Comparison of ENCODE assay signal across 32 mouse cellular contexts in genomic region chr1:16021616-16022015, GRCm38 (mm10).
"Had no signal": no experiment of that assay in that cellular context is flagged by ENCODE, and none has a peak within 500 bp of the region (broad histone marks: within the 10 kb centered on the region; RNA-seq: fewer than 3 reads in every experiment).

No protein-coding gene starts in this region.

- H3K4me2 ChIP-seq: limb, embryonic 12.5 days; limb, embryonic 13.5 days; limb, embryonic 15.5 days; liver, embryonic 11.5 days; liver, embryonic 12.5 days; liver, embryonic 13.5 days; liver, embryonic 15.5 days; lung, embryonic 14.5 days; lung, embryonic 15.5 days; midbrain, embryonic 11.5 days; midbrain, embryonic 12.5 days; midbrain, embryonic 13.5 days; midbrain, embryonic 15.5 days; neural tube, embryonic 12.5 days; neural tube, embryonic 13.5 days had no signal

- H3K27me3 ChIP-seq: limb, embryonic 12.5 days; limb, embryonic 13.5 days; limb, embryonic 15.5 days; liver, embryonic 12.5 days; liver, embryonic 13.5 days; liver, embryonic 15.5 days; lung, embryonic 15.5 days; megakaryocyte, embryonic 14.5 days; midbrain, embryonic 12.5 days; midbrain, embryonic 13.5 days; midbrain, embryonic 15.5 days; neural tube, embryonic 12.5 days; neural tube, embryonic 13.5 days had no signal

- H3K4me1 ChIP-seq: limb, embryonic 10.5 days; limb, embryonic 12.5 days; limb, embryonic 13.5 days; limb, embryonic 15.5 days; liver, embryonic 12.5 days; liver, embryonic 13.5 days; liver, embryonic 15.5 days; lung, embryonic 15.5 days; megakaryocyte, embryonic 14.5 days; midbrain, embryonic 10.5 days; midbrain, embryonic 12.5 days; midbrain, embryonic 13.5 days; midbrain, embryonic 15.5 days; neural tube, embryonic 12.5 days; neural tube, embryonic 13.5 days had no signal

- ATAC-seq: liver, embryonic 12.5 days; liver, postnatal 0 days; lung, postnatal 0 days; midbrain, embryonic 13.5 days; midbrain, embryonic 15.5 days; midbrain, embryonic 16.5 days had no signal

- H3K4me3 ChIP-seq: limb, embryonic 10.5 days; limb, embryonic 12.5 days; limb, embryonic 13.5 days; limb, embryonic 15.5 days; liver, embryonic 12.5 days; liver, embryonic 13.5 days; liver, embryonic 15.5 days; lung, embryonic 15.5 days; megakaryocyte, embryonic 14.5 days; midbrain, embryonic 10.5 days; midbrain, embryonic 12.5 days; midbrain, embryonic 13.5 days; midbrain, embryonic 15.5 days; myocyte; neural tube, embryonic 12.5 days; neural tube, embryonic 13.5 days had no signal

- H3K36me3 ChIP-seq: limb, embryonic 10.5 days; limb, embryonic 12.5 days; limb, embryonic 13.5 days; limb, embryonic 15.5 days; liver, embryonic 12.5 days; liver, embryonic 13.5 days; liver, embryonic 15.5 days; lung, embryonic 15.5 days; midbrain, embryonic 10.5 days; midbrain, embryonic 12.5 days; midbrain, embryonic 13.5 days; midbrain, embryonic 15.5 days; neural tube, embryonic 12.5 days; neural tube, embryonic 13.5 days had no signal

- H3K9me3 ChIP-seq: limb, embryonic 10.5 days; limb, embryonic 12.5 days; limb, embryonic 13.5 days; limb, embryonic 15.5 days; liver, embryonic 12.5 days; liver, embryonic 13.5 days; liver, embryonic 15.5 days; lung, embryonic 15.5 days; midbrain, embryonic 10.5 days; midbrain, embryonic 12.5 days; midbrain, embryonic 13.5 days; midbrain, embryonic 15.5 days; neural tube, embryonic 12.5 days; neural tube, embryonic 13.5 days had no signal

- H3K9ac ChIP-seq: limb, embryonic 12.5 days; limb, embryonic 13.5 days; limb, embryonic 15.5 days; liver, embryonic 12.5 days; liver, embryonic 13.5 days; liver, embryonic 14.5 days; liver, embryonic 15.5 days; liver, postnatal 0 days; lung, embryonic 14.5 days; lung, embryonic 15.5 days; midbrain, embryonic 12.5 days; midbrain, embryonic 13.5 days; midbrain, embryonic 15.5 days; neural tube, embryonic 12.5 days; neural tube, embryonic 13.5 days had no signal

- H3K27ac ChIP-seq: limb, embryonic 10.5 days; limb, embryonic 12.5 days; limb, embryonic 13.5 days; limb, embryonic 15.5 days; liver, embryonic 12.5 days; liver, embryonic 13.5 days; liver, embryonic 14.5 days; liver, embryonic 15.5 days; lung, embryonic 15.5 days; macrophage; midbrain, embryonic 10.5 days; midbrain, embryonic 12.5 days; midbrain, embryonic 13.5 days; midbrain, embryonic 15.5 days; neural tube, embryonic 12.5 days; neural tube, embryonic 13.5 days had no signal

- DNase-seq: left cerebral cortex, postnatal 4 days; liver; liver, embryonic 13.5 days; liver, postnatal 0 days; lung, adult 18-20 months; lung, embryonic 14.5 days; lung, postnatal 10 days; lung, postnatal 14 days; lung, postnatal 36 days; lung, postnatal 4 days; midbrain, embryonic 14.5 days had no signal
